Mouse (Mus musculus): ENCODE measurements at regions not wholly inside any gene's neighbourhood (a gene's known extent, or its start where the extent isn't known, plus 50 kb on each side); places are given as distances from the start of the nearest gene placed in this dataset.

DNA sequence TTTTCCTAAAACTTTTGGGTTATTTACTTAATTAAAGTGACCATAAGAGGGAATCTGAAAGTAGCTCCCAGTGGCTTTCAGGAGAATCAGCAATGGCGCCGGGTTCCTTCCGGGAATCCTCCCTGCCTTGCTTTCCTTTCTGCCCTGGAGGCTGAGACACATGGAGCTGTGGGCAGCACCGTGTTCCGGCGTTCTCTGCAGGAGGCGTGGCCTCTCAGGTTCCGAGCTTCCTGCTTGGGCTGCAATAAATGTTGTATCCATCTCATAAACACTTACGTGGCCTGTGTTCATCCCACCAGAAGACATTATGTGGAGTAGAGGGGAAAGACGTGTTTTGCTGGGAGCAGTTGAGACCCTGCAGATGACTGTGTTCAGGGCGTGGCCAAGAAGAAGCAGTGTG, 483.3 kb upstream of the Adam5 start:
- no peaks in the 10 kb centered on the region for H3K4me1 ChIP-seq (replicated peaks; ENCODE audit: control insufficient read depth, insufficient read depth, low read length)
- no peaks in the 10 kb centered on the region for H3K27me3 ChIP-seq (ENCODE audit: control insufficient read depth, insufficient read depth, low read length)
- no peak overlapping the region for H3K4me3 ChIP-seq (ENCODE audit: control insufficient read depth, insufficient read depth, low read length)
- no peak for DNase-seq
- WGBS = 94% methylated on average over 11 of the region's 11 CpGs
- no peaks in the 10 kb centered on the region for H3K36me3 ChIP-seq (ENCODE audit: control insufficient read depth, insufficient read depth, low read length)
- H3K27ac ChIP-seq (ENCODE audit: control insufficient read depth, insufficient read depth, low read length) = no peak overlapping the region
- TF ChIP-seq CTCF (IDR thresholded peaks at IDR 0.05; ENCODE audit: borderline replicate concordance, control insufficient read depth, extremely low read depth, insufficient read depth, low read length, poor library complexity) = no peak
- no peak for TF ChIP-seq POLR2A (IDR thresholded peaks at IDR 0.05; ENCODE audit: control insufficient read depth, extremely low read depth, insufficient read depth, low read length, poor library complexity)

DNA sequence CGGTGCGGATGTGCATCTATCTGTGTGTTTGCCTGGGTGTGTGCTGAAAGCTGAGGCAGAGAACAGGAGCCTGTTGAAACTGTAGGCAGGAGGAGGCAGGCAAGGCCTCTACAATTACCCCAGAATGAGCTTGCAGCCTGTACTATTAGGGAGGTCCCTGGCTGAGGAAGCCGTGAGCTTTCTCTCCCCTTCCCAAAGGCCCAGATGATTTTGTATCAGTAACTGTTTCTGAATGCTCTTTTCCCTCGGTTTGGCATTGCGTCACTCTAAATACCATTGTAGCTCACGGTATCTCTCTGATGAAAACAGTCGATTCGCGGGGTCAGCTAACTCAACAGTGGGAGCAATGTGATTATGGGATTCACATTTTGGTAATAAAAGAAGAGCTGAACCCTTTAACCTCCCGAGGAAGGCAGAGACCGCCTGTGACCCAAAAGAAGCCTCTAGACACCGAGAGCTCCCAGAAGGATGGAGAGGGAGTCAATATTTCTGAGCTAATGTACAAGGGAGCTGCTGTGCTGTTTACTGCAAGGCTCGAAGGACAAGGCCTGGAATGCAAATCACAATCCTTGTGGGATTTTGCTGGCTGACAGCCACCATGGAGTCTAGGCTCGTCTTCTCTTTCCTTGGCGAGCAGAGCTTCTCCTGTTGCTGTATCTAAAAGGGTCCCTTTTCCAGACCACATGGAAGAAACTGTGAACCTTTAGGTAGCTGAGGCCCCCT, 482.8 kb upstream of the Adam5 start:
- no peaks in the 10 kb centered on the region for H3K36me3 ChIP-seq (ENCODE audit: control insufficient read depth, insufficient read depth, low read length)
- TF ChIP-seq CTCF (IDR thresholded peaks at IDR 0.05; ENCODE audit: borderline replicate concordance, control insufficient read depth, extremely low read depth, insufficient read depth, low read length, poor library complexity) = no peak
- no peak for TF ChIP-seq POLR2A (IDR thresholded peaks at IDR 0.05; ENCODE audit: control insufficient read depth, extremely low read depth, insufficient read depth, low read length, poor library complexity)
- no peaks in the 10 kb centered on the region for H3K4me1 ChIP-seq (replicated peaks; ENCODE audit: control insufficient read depth, insufficient read depth, low read length)
- WGBS = 89% methylated on average over 15 of the region's 15 CpGs
- no peak overlapping the region for H3K27ac ChIP-seq (ENCODE audit: control insufficient read depth, insufficient read depth, low read length)
- H3K27me3 ChIP-seq (ENCODE audit: control insufficient read depth, insufficient read depth, low read length) = no peaks in the 10 kb centered on the region
- H3K4me3 ChIP-seq (ENCODE audit: control insufficient read depth, insufficient read depth, low read length) = no peak overlapping the region
- no peak for DNase-seq
